Mouse (Mus musculus) B cell, adult (primary cell): ENCODE results near the gene Olfr130. TPM values are rescaled to one million over a fixed set of nuclear protein-coding genes. Genes with fewer than 3 reads are reported as not detected.

Experiments
- total RNA-seq: library from RNA; stranded (reverse); gene quantifications from 4 replicates; pipeline ENCODE4 v1.2.4, GENCODE M21; 2023; ENCODE audit not compliant: inconsistent age

The Olfr130 gene
- not detected in 4 replicates for total RNA-seq

DNA sequence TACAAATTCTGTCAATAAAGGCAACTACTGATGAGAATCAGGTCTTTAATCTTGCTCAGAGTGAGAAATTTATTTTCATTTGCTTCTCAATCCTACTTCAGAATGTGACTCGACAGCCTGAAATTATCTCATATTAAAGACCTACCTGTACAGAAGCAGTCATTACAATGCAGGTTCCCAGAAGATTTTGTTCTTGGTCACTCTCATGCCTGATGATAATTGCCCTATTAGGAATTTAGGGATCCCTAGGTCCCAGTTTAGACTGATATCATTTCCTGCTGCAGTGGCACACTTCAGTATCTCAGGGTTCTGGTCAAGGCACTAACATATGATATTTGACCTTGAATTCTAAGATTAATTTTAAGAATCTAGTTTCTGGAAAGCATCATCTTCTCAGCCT, at the start of gene Olfr130:
Olfr130 (plus strand) TSS at position 301 of the 400 bp plus-strand sequence.

DNA sequence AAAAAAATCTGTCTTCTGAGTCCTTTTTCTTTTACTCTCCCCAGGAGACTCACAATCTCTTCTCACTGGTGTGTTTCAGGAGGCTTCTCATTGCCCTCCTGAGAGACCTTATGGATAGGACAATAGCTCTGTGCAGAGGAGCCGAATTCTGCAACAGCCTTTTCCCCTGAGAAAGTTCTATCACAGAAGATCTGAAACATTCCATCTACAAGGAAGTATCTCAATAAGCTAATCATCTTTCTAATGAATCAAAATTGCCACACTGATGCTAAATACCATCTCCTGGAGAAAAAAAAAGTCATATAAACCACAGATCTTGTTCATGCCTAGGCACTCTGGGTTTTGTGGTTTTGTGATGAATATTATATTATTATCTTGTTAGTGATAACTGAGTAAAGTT, 3.7 kb upstream of the Olfr130 start, which contains the start of gene Olfr129:
Olfr129 (minus strand) TSS at position 101 of the 400 bp plus-strand sequence.

DNA sequence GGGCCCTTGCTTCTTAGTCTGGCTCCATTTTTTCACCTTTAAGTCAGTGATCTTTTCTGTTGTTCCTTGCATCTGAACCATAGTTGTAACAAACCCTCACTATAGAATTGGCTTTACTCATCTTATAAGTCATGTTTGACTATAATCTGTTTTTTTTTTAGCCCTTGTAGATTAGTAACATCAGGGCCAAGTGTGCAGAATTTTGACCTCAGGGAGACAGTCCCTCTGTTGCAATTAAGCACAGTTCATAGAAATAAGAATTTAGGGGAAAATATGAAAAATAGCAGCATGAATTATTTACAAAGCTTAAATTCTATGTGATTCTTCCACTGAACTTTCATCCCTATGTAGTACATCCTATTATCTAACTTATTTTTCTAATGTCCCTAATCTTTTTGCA, 24.9 kb downstream of the Olfr130 start, which contains the start of gene Olfr131:
Olfr131 (minus strand) TSS at position 101 of the 400 bp plus-strand sequence.

Other genes with a start within 250 kb of the Olfr130 start
- gene Olfr125, start 231.0 kb upstream of the Olfr130 start, total RNA-seq, result not detected in 4 replicates
- gene Olfr126, start 216.4 kb upstream of the Olfr130 start, total RNA-seq, result not detected in 4 replicates
- not detected in 4 replicates for gene Olfr127, start 163.5 kb upstream of the Olfr130 start, total RNA-seq
- not detected in 4 replicates for gene Olfr128, start 143.4 kb upstream of the Olfr130 start, total RNA-seq
- not detected in 4 replicates for gene Olfr761, start 110.8 kb upstream of the Olfr130 start, total RNA-seq
- not detected in 4 replicates for gene Olfr129, start 3.8 kb upstream of the Olfr130 start, total RNA-seq
- not detected in 4 replicates for gene Olfr131, start 24.8 kb downstream of the Olfr130 start, total RNA-seq
- not detected in 4 replicates for gene Olfr132, start 70.6 kb downstream of the Olfr130 start, total RNA-seq
- gene Olfr133, start 81.4 kb downstream of the Olfr130 start, total RNA-seq, result not detected in 4 replicates
- not detected in 4 replicates for gene Olfr134, start 107.5 kb downstream of the Olfr130 start, total RNA-seq
- not detected in 4 replicates for gene Olfr135, start 140.4 kb downstream of the Olfr130 start, total RNA-seq
- gene Olfr138, start 197.1 kb downstream of the Olfr130 start, total RNA-seq, result not detected in 4 replicates
- gene Olfr137, start 243.6 kb downstream of the Olfr130 start, total RNA-seq, result not detected in 4 replicates